Mouse (Mus musculus) forebrain, embryonic 11.5 days (tissue): ENCODE measurements around the gene S100g. TPM values are rescaled to one million over a fixed set of nuclear protein-coding genes. Genes with fewer than 3 reads are reported as not detected.
A peak's percentile ranks its signal among the peaks of the same experiment; 100 is the strongest.

Source experiments
- ATAC-seq: fragments of 200-750 bp; cut with Nextera tagmentation; replicated peaks from 2 replicates; pipeline ENCODE4 v1.8.0; 2017; ENCODE audit warnings: moderate TSS enrichment; ENCODE audit not compliant: low FRiP score
- DNase-seq: peaks from one replicate; pipeline ENCODE4 v3.0.0-alpha.2; 2017; ENCODE audit warnings: low spot score
- H3K27ac ChIP-seq: fragments of 300-500 bp; sonication (generic); 2 replicates; pipeline ENCODE4 v1.5.1; 2014; ENCODE audit warnings: low read depth, low read length
- H3K27me3 ChIP-seq: fragments of 300-500 bp; sonication (generic); 2 replicates; pipeline ENCODE4 v1.6.1; 2014; ENCODE audit warnings: mild to moderate bottlenecking, low read length, mixed read lengths; ENCODE audit not compliant: control insufficient read depth, insufficient read depth
- H3K36me3 ChIP-seq: fragments of 300-500 bp; sonication (generic); 2 replicates; pipeline ENCODE4 v1.6.1; 2014; ENCODE audit warnings: mild to moderate bottlenecking, low read length, moderate library complexity, mixed read lengths; ENCODE audit not compliant: control insufficient read depth, insufficient read depth
- H3K4me1 ChIP-seq: fragments of 300-500 bp; sonication (generic); replicated peaks from 2 replicates; pipeline ENCODE4 v1.6.1; 2014; ENCODE audit warnings: low read length, mixed read lengths; ENCODE audit not compliant: control insufficient read depth, insufficient read depth
- H3K4me2 ChIP-seq: fragments of 300-500 bp; sonication (generic); 2 replicates; pipeline ENCODE4 v1.6.1; 2014; ENCODE audit warnings: low read depth, mild to moderate bottlenecking, low read length, moderate library complexity, mixed read lengths; ENCODE audit not compliant: severe bottlenecking
- H3K4me3 ChIP-seq: fragments of 300-500 bp; sonication (generic); 2 replicates; pipeline ENCODE4 v1.5.1; 2014; ENCODE audit warnings: low read depth, low read length
- H3K9ac ChIP-seq: fragments of 300-500 bp; sonication (generic); 2 replicates; pipeline ENCODE4 v1.6.1; 2014; ENCODE audit warnings: low read length
- H3K9me3 ChIP-seq: fragments of 300-500 bp; sonication (generic); 2 replicates; pipeline ENCODE4 v1.6.1; 2016; ENCODE audit warnings: low read length, mixed read lengths; ENCODE audit not compliant: control insufficient read depth
- WGBS: fragments of 180-500 bp; shearing (Covaris S2); extraction: QIAGEN DNeasy Blood & Tissue Kit; methylation state at CpG from one replicate; pipeline ENCODE4 v1.1.7; 2014; 5-methylcytosine and 5-hydroxymethylcytosine counted together
- polyA plus RNA-seq: library from polyadenylated mRNA; unstranded; fragments of >200 nt; fragmentation: Nextera tagmentation; extraction: Ambion mirVana; gene quantifications from 2 replicates; pipeline ENCODE4 v1.2.1, GENCODE M21; 2014

S100g gene
- polyA plus RNA-seq, 1 experiment from 2014 or later: not detected

DNA sequence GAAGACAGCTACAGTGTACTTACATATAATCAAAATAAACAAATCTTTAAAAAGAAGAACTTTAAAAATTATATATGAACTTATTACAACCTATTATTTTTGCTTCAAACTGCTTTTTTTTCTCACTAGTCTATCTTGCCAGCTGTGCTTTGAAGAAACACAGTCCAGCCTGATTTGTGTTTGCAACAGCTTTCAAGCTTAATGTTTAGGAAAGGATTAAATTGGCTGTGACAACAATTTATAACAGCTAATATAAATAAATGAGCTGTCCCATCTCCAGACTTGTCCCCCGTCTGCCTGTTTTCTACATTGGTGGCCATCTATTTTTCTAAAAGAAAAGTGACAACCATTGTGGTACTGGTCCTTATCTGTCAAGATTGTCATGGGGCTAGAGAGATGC is 22.4 kb downstream of the S100g start:
- no peak for DNase-seq

DNA sequence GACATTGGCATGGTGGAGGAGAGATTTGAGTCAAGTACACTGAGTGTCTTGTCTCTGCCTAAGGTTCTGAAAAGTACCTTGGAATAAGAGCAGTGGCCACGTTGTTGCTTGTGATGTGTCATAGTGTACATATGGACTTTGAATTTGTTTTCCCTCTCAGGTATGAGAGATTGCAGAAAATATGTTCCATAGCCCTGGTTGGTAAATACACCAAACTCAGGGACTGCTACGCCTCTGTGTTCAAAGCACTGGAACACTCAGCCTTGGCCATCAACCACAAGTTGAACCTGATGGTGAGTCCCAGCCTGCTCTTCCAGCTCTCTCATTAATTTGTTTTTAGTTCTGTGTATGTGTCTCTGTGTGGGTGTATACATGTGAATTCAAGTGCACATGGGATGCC is 32.9 kb downstream of the S100g start:
- H3K4me1 ChIP-seq: no peaks in the 10 kb centered on the region
- ATAC-seq: no peak
- H3K36me3 ChIP-seq: no peaks in the 10 kb centered on the region

More for the DNA sequence above, 22.4 kb downstream of the S100g start:
- no peaks in the 10 kb centered on the region for H3K36me3 ChIP-seq
- no peaks in the 10 kb centered on the region for H3K27me3 ChIP-seq
- H3K27ac ChIP-seq: no peak overlapping the region
- ATAC-seq: no peak
- no peaks in the 10 kb centered on the region for H3K9me3 ChIP-seq
- no peak overlapping the region for H3K4me2 ChIP-seq
- H3K4me1 ChIP-seq: no peaks in the 10 kb centered on the region
- H3K4me3 ChIP-seq: no peak overlapping the region
- H3K9ac ChIP-seq: no peak overlapping the region
- WGBS: 91% methylated on average over 1 of the region's 1 CpGs

DNA sequence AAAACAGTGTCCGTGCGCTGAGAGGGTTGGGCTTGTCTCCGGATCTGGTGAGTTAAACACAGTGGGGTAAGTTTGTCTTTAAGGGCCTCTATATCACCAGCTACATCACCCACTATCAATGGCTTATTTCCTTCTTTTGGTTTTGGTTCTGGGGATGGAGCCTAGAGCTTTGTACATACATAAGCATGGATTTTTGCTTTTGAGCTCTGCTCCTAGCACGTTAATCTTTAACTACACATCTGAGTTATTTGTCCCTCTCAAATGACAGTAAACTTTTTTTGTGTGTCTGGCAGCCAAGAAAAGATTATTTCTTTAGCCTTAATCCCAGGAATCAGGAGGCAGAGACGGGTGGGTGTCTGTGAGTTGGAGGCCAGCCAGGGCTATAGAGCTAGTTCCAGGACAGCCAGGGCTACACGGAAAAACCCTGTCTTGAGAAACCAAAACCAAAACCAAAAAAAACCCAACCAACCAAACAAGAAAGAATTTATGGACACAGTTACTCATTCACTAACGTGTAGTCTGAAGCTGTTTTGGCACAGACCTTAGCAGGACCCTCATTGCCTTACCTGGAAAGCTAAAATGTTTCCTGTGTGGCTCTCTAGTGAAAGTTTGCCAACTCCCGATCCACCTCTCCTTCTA is 42.8 kb downstream of the S100g start:
- Histone ChIP-seq H3K4me3 (no peak overlapping the region), H3K36me3 (no peaks in the 10 kb centered on the region; the same call in 1 of the 2 replicates), H3K4me2 (no peak overlapping the region), H3K9me3 (no peaks in the 10 kb centered on the region), H3K27me3 (no peaks in the 10 kb centered on the region; the same call in 1 of the 2 replicates), H3K27ac (no peak overlapping the region), H3K4me1 (no peaks in the 10 kb centered on the region), H3K9ac (no peak overlapping the region)
- ATAC-seq (no peak), DNase-seq (no peak)
- 94% methylated on average over 8 of the region's 8 CpGs for WGBS

More for the DNA sequence above, 32.9 kb downstream of the S100g start:
- 84% methylated on average over 2 of the region's 2 CpGs for WGBS
- H3K27me3 ChIP-seq: no peaks in the 10 kb centered on the region; the same call in 1 of the 2 replicates
- no peak for DNase-seq
- no peaks in the 10 kb centered on the region for H3K9me3 ChIP-seq
- no peak overlapping the region for H3K4me3 ChIP-seq
- H3K9ac ChIP-seq: no peak overlapping the region
- no peak overlapping the region for H3K4me2 ChIP-seq
- H3K27ac ChIP-seq: no peak overlapping the region

DNA sequence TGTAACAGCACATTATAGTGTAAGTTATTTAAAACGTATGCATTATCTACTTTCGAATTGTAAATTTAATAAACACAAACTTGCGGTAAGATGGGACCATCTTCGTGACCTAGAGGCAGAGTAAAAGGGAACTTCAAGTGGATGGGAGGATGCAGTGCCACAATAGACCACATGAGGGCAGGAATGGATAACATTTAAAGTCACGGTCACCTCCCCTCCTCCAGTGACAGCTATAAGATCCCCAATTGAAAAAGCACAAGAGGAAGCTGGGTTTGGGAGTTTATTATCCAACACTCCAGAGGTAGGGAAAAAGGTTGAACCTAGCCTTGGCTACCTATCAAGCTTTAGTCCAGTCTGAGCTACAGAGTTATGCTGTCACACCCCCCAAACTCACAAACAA is 48.7 kb downstream of the S100g start:
- no peak overlapping the region for H3K9ac ChIP-seq
- H3K27ac ChIP-seq: no peak overlapping the region
- peak; percentile 64 for DNase-seq
- no peaks in the 10 kb centered on the region for H3K9me3 ChIP-seq
- H3K27me3 ChIP-seq: no peaks in the 10 kb centered on the region
- H3K36me3 ChIP-seq: no peaks in the 10 kb centered on the region
- ATAC-seq: peak; percentile 51; the same call in 1 of the 2 replicates
- no peak overlapping the region for H3K4me3 ChIP-seq
- no peak overlapping the region for H3K4me2 ChIP-seq
- 44% methylated on average over 5 of the region's 5 CpGs for WGBS
- H3K4me1 ChIP-seq: no peaks in the 10 kb centered on the region

DNA sequence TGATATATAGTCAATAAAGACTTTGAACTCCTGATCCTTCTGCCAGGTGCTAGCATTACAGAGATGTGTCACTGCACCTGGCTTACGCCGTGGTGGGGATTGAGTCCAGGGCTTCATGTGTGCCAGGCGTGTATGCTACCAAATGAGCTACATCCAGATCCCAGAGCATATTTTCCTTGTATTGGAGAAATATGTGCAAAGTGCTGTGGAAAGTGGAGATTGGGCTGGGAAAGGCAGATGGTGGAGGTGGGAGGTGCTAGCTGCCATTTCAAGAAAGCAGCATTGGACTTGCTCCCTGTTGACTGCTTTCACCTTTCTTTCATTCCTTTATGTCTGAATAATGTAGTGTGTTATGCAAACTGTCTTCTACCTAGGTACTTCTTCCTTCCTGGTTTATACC is 50.7 kb downstream of the S100g start:
- Histone ChIP-seq H3K4me1 (no peaks in the 10 kb centered on the region), H3K4me3 (no peak overlapping the region), H3K36me3 (no peaks in the 10 kb centered on the region), H3K9me3 (no peaks in the 10 kb centered on the region), H3K27me3 (no peaks in the 10 kb centered on the region), H3K9ac (no peak overlapping the region), H3K4me2 (no peak overlapping the region), H3K27ac (no peak overlapping the region)
- 86% methylated on average over 3 of the region's 3 CpGs for WGBS
- ATAC-seq (no peak), DNase-seq (no peak)

Other genes starting within 250 kb of the S100g start
- gene Rbbp7, start 204.2 kb downstream of the S100g start, polyA plus RNA-seq: 366 and 367 TPM in 2 replicates
- gene Txlng, start 135.1 kb downstream of the S100g start, polyA plus RNA-seq: 18.7 and 20.9 TPM in 2 replicates
- gene Syap1, start 76.2 kb downstream of the S100g start, polyA plus RNA-seq: 26.2 and 31.8 TPM in 2 replicates
- gene Ctps2, start 63.4 kb downstream of the S100g start, polyA plus RNA-seq: 81.0 and 85.1 TPM in 2 replicates